Mouse (Mus musculus): ENCODE data around the gene Cryl1.

DNA sequence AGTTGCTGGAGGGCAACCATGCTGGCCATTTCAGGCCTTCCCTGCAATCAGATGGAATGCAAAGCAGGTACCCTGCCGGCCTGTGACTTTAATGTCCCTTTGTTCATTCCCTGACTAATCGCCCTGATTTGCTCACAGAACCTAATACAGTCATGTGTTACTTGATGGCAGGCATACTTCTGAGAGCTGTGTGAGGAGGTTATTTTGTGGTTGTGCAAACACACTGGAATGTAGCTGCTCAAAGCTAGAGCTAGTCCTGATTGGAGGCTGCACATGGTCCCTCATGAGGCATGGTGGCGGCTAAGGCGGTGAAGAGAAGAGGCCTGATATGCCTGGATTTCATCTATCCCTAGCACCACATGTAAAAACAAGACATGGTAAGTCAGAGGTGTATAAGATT lies 50.2 kb downstream of the Cryl1 start:
- TF ChIP-seq CTCF (IDR thresholded peaks at IDR 0.05; ENCODE audit: low read depth) (no peak), EP300 (IDR thresholded peaks at IDR 0.05; ENCODE audit: low read depth) (no peak)
